Mouse (Mus musculus): ENCODE results near the gene Smarcal1. TPM values are rescaled to one million over a fixed set of nuclear protein-coding genes. Genes with fewer than 3 reads are reported as not detected.

Gene Smarcal1
- total and polyA plus RNA-seq, 2 experiments: 8.3 to 13.9 TPM

- DNase-seq (ENCODE audit: extremely low read depth, low read depth, low spot score): no peak
- peaks cover 5% of the 10 kb centered on the region; the same call in 1 of the 2 replicates for H3K4me1 ChIP-seq (ENCODE audit: control insufficient read depth, insufficient read depth, low read length)
- no peak for TF ChIP-seq CTCF (IDR thresholded peaks at IDR 0.05; ENCODE audit: low read depth, low read length)
- TF ChIP-seq POLR2A (IDR thresholded peaks at IDR 0.05; ENCODE audit: extremely low read depth, insufficient read depth, low read length): no peak
- no peak overlapping the region for H3K27ac ChIP-seq (replicated peaks; ENCODE audit: insufficient read depth, low read depth, low read length)
- no peak overlapping the region for H3K4me3 ChIP-seq (ENCODE audit: insufficient read depth, low read depth, low read length)
- no peaks in the 10 kb centered on the region for H3K79me2 ChIP-seq (ENCODE audit: control insufficient read depth, insufficient read depth, low read length)
- no peaks in the 10 kb centered on the region for H3K27me3 ChIP-seq (ENCODE audit: control insufficient read depth, insufficient read depth, low read length)
- 76% methylated on average over 4 of the region's 4 CpGs for WGBS
- H3K9ac ChIP-seq (ENCODE audit: low read depth, low read length): no peak overlapping the region
- peaks cover 14% of the 10 kb centered on the region; the same call in 1 of the 2 replicates for H3K36me3 ChIP-seq (ENCODE audit: control insufficient read depth, insufficient read depth, low read length)
Measured at GRCm38 (mm10) chr1:72583906-72584305, 855 bp downstream of the Smarcal1 start.

GRCm38 (mm10) chr1:72585971-72586875 lies 3.2 kb downstream of the Smarcal1 start:
- no peak overlapping the region for H3K27ac ChIP-seq (replicated peaks; ENCODE audit: insufficient read depth, low read depth, low read length)
- no peak overlapping the region for H3K4me3 ChIP-seq (ENCODE audit: insufficient read depth, low read depth, low read length)
- DNase-seq (ENCODE audit: extremely low read depth, low read depth, low spot score): no peak
- no peaks in the 10 kb centered on the region for H3K27me3 ChIP-seq (ENCODE audit: control insufficient read depth, insufficient read depth, low read length)
- H3K4me1 ChIP-seq (ENCODE audit: control insufficient read depth, insufficient read depth, low read length): peaks cover 5% of the 10 kb centered on the region; the same call in 1 of the 2 replicates
- no peak overlapping the region for H3K9ac ChIP-seq (ENCODE audit: low read depth, low read length)
- 93% methylated on average over 17 of the region's 17 CpGs for WGBS
- no peaks in the 10 kb centered on the region for H3K79me2 ChIP-seq (ENCODE audit: control insufficient read depth, insufficient read depth, low read length)
- peaks cover 17% of the 10 kb centered on the region for H3K36me3 ChIP-seq (ENCODE audit: control insufficient read depth, insufficient read depth, low read length)
- TF ChIP-seq POLR2A (IDR thresholded peaks at IDR 0.05; ENCODE audit: extremely low read depth, insufficient read depth, low read length) (no peak), CTCF (IDR thresholded peaks at IDR 0.05; ENCODE audit: low read depth, low read length) (no peak)

- Histone ChIP-seq H3K4me3 (ENCODE audit: insufficient read depth, low read depth, low read length) (no peak overlapping the region), H3K36me3 (ENCODE audit: control insufficient read depth, insufficient read depth, low read length) (peaks cover 27% of the 10 kb centered on the region), H3K79me2 (ENCODE audit: control insufficient read depth, insufficient read depth, low read length) (no peaks in the 10 kb centered on the region), H3K27ac (replicated peaks; ENCODE audit: insufficient read depth, low read depth, low read length) (no peak overlapping the region), H3K9ac (ENCODE audit: low read depth, low read length) (no peak overlapping the region), H3K4me1 (ENCODE audit: control insufficient read depth, insufficient read depth, low read length) (peaks cover 5% of the 10 kb centered on the region; the same call in 1 of the 2 replicates), H3K27me3 (ENCODE audit: control insufficient read depth, insufficient read depth, low read length) (no peaks in the 10 kb centered on the region)
- whole genome bisulfite sequencing: 95% methylated on average over 15 of the region's 15 CpGs
- DNase-seq (ENCODE audit: extremely low read depth, low read depth, low spot score): no peak
- TF ChIP-seq POLR2A (IDR thresholded peaks at IDR 0.05; ENCODE audit: extremely low read depth, insufficient read depth, low read length) (no peak), CTCF (IDR thresholded peaks at IDR 0.05; ENCODE audit: low read depth, low read length) (no peak)
Measured at GRCm38 (mm10) chr1:72587532-72587931, 4.5 kb downstream of the Smarcal1 start.

- no peak for DNase-seq (ENCODE audit: extremely low read depth, low read depth, low spot score)
- 84% methylated on average over 2 of the region's 2 CpGs for WGBS
- peaks cover 27% of the 10 kb centered on the region for H3K36me3 ChIP-seq (ENCODE audit: control insufficient read depth, insufficient read depth, low read length)
Measured at GRCm38 (mm10) chr1:72588763-72589162, 5.7 kb downstream of the Smarcal1 start.

GRCm38 (mm10) chr1:72590636-72591035 lies 7.6 kb downstream of the Smarcal1 start:
- no peaks in the 10 kb centered on the region for H3K79me2 ChIP-seq (ENCODE audit: control insufficient read depth, insufficient read depth, low read length)
- peaks cover 27% of the 10 kb centered on the region for H3K36me3 ChIP-seq (ENCODE audit: control insufficient read depth, insufficient read depth, low read length)
- 90% methylated on average over 4 of the region's 4 CpGs for WGBS
- TF ChIP-seq CTCF (IDR thresholded peaks at IDR 0.05; ENCODE audit: low read depth, low read length): no peak
- no peak overlapping the region for H3K27ac ChIP-seq (replicated peaks; ENCODE audit: insufficient read depth, low read depth, low read length)
- no peak overlapping the region for H3K4me3 ChIP-seq (ENCODE audit: insufficient read depth, low read depth, low read length)
- H3K4me1 ChIP-seq (ENCODE audit: control insufficient read depth, insufficient read depth, low read length): no peaks in the 10 kb centered on the region
- H3K27me3 ChIP-seq (ENCODE audit: control insufficient read depth, insufficient read depth, low read length): no peaks in the 10 kb centered on the region
- DNase-seq (ENCODE audit: extremely low read depth, low read depth, low spot score): no peak
- no peak overlapping the region for H3K9ac ChIP-seq (ENCODE audit: low read depth, low read length)

More at GRCm38 (mm10) chr1:72588763-72589162, 5.7 kb downstream of the Smarcal1 start:
- no peak overlapping the region for H3K27ac ChIP-seq (replicated peaks; ENCODE audit: insufficient read depth, low read depth, low read length)
- no peaks in the 10 kb centered on the region for H3K27me3 ChIP-seq (ENCODE audit: control insufficient read depth, insufficient read depth, low read length)
- no peaks in the 10 kb centered on the region for H3K79me2 ChIP-seq (ENCODE audit: control insufficient read depth, insufficient read depth, low read length)
- peaks cover 5% of the 10 kb centered on the region; the same call in 1 of the 2 replicates for H3K4me1 ChIP-seq (ENCODE audit: control insufficient read depth, insufficient read depth, low read length)
- TF ChIP-seq POLR2A (IDR thresholded peaks at IDR 0.05; ENCODE audit: extremely low read depth, insufficient read depth, low read length) (no peak), CTCF (IDR thresholded peaks at IDR 0.05; ENCODE audit: low read depth, low read length) (no peak)
- no peak overlapping the region for H3K4me3 ChIP-seq (ENCODE audit: insufficient read depth, low read depth, low read length)
- no peak overlapping the region for H3K9ac ChIP-seq (ENCODE audit: low read depth, low read length)

- TF ChIP-seq POLR2A (IDR thresholded peaks at IDR 0.05; ENCODE audit: extremely low read depth, insufficient read depth, low read length) (no peak), CTCF (IDR thresholded peaks at IDR 0.05; ENCODE audit: low read depth, low read length) (no peak)
- H3K9ac ChIP-seq (ENCODE audit: low read depth, low read length): no peak overlapping the region
- no peaks in the 10 kb centered on the region for H3K27me3 ChIP-seq (ENCODE audit: control insufficient read depth, insufficient read depth, low read length)
- H3K79me2 ChIP-seq (ENCODE audit: control insufficient read depth, insufficient read depth, low read length): no peaks in the 10 kb centered on the region
- no peak overlapping the region for H3K4me3 ChIP-seq (ENCODE audit: insufficient read depth, low read depth, low read length)
- no peak for DNase-seq (ENCODE audit: extremely low read depth, low read depth, low spot score)
- WGBS: 78% methylated on average over 3 of the region's 3 CpGs
- H3K36me3 ChIP-seq (ENCODE audit: control insufficient read depth, insufficient read depth, low read length): peaks cover 16% of the 10 kb centered on the region
- no peaks in the 10 kb centered on the region for H3K4me1 ChIP-seq (ENCODE audit: control insufficient read depth, insufficient read depth, low read length)
- no peak overlapping the region for H3K27ac ChIP-seq (replicated peaks; ENCODE audit: insufficient read depth, low read depth, low read length)
Measured at GRCm38 (mm10) chr1:72592350-72592749, 9.3 kb downstream of the Smarcal1 start.

Measured in liver, adult 2 months (tissue).